Mouse (Mus musculus): Measurements from ENCODE around the gene Rnf123.

Gene Rnf123

DNA sequence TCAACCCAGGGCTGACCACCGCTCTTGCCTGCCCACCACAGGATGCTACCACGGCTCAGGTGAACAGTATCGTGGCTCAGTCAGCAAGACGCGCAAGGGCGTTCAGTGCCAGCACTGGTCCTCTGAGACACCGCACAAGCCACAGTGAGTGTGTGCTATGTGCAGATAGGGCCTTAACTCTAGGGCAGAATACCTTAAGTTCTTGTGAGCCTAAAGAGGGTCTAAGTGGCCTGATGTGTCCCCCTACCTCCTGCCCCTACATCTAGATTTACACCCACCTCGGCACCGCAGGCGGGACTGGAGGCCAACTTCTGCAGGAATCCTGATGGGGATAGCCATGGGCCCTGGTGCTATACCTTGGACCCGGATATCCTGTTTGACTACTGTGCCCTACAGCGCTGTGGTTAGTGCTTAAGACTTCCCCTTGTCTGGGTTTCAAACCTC, at the start of gene Rnf123:
Rnf123 (minus strand) TSS at position 359 of the 444 bp plus-strand sequence.
- no peak for DNase-seq

DNA sequence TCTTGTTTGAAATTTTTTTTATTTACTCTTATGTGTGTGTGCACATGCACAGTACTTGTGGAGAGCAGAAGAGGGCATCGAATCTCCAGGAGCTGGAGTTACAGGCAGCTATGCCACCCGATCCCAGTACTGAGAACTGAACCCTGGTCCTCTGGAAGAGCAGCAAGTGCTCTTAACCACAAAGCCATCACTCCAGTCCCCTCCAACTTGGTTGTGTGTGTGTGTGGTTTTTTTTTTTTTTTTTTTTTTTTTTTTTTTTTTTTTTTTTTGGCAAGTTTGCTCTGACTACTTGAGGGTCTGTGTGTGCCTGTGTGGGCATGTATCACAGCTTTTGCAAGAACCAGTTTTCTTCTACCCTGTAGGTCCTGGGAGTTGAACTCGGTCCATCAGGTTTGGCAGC, 49.2 kb upstream of the Rnf123 start:
- DNase-seq: no peak

DNA sequence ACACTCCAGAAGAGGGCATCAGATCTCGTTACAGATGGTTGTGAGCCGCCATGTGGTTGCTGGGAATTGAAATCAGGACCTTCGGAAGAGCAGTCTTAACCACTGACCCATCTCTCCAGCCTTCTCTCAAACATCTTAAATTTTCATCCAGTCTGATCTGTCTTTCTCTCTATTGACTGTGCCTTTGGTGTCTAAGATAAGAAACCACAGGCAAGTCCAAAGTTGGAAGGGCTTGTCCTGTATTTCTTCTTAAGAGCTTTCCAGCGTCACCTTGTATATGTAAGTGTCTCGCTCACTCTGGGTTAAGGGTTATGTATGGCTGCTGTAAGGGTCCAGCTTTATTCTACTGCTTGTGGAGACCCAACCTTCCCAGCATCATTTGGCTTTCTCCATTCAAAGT, 48.4 kb upstream of the Rnf123 start:
- no peak for DNase-seq

DNA sequence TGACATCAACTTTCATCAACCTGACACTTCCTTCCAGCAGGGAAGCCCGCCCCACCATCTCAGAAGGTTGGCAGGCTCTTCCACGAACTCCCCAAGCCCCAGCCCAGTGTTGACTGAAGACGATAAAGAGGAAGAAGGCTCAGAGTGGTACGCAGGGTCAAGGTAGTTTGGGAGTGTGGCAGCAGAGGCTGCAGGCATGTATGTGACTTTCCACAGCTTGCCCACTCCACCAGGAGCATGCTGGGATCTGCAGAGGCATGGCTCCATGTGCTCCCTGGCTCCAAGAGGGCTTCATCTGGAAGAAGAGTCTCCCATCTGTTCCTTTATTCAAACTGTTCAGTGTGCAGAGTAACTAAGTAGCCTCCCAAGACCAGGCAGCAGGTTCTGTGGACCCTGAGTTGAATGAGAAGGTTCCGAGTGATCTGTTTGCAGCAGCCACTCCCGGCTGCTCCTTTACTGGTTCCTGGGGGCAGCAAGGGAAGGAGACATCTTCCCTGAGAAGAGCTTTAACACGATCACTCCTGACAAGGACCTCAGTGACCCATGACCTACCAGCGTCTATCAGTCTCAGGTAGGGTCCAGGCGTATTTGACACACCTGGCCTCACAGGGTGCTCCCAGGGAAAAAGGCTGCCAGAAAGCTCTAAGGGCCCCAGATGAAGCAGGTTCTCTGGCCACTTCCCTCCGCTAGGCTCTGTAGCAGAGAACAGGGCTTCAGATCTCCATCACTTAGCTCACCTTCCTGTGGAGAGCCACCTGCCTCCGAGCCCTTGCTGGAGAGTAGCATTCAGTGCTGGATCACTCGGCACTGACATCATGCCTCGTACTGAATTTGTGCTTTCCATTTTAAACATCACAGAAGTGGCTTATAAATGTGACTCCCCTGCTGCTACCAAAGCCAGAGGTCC, 46.1 kb upstream of the Rnf123 start:
- no peak for DNase-seq

DNA sequence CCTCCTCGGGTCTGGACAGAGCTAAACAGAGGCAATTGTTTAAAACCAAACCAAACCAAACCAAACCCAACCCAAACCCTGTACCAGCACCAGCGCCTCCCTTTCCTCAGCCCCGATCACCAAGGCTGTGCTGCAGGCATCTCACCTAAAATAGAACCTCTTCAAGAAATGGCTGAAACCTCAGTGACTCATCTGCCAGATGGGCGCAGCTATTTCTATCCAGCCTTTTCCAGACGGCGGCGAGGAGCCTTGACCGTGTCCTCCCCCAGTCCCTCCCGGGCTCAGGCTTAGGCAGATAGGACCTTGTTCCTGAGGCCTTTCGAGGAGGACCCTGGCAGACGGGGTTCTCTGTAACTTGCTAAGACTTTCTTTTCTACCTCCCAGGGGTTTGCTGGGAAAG, 45.1 kb upstream of the Rnf123 start:
- DNase-seq: no peak

DNA sequence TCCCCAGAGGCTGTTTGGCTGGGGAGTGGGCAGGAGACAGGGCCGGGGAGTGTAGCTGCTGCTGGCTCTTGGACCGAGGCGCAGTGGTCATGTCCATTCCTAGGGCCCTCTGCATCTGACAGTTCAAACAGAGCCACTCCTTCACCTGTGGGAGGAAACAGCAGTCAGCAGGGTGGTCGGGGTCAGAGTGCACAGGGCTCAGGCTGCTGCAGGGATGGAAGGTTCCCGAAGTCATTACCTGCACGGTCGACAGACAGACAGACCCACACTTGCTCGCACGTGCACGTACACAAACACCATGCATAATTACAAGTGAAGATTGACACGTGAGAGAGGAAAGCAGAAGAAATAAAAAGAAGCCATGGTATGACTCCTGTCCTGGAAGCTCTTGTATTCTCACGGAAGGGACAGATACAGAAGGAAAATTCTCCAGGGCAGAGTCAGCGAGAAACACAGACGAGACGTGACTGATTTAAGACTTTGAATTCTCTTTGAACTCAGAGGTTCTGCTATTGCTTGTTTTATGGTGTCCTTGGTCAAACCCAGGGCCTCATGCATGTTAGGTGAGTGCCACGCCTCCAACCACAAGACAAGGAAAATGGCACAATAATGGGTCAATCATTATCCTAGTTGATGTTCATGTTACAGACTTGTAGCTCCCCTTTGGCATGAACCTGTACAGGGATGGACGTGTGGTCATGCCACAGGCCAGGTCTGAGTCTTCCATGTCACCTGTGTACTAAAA, 43.5 kb upstream of the Rnf123 start:
- no peak for DNase-seq

DNA sequence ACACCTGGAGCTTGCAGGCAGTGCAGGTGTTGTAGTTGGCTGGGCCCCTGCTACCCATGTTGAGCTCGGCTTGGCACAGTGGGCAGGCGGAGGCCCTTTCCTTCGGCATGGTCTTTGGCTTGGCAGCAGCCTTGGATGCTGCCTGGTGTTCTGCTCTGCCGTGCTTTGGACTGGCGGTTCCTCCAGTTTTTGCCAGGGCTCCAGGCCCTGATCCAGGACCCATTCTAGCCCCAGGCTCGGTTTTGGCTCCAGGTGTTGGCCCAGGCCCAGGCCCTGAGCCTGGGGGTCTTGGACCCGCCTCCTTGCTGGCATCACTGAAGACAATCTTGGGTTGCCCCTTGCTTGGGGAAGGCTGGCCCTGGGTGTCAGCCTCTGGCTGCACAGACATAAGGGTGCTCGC, 42.6 kb upstream of the Rnf123 start:
- DNase-seq: no peak

DNA sequence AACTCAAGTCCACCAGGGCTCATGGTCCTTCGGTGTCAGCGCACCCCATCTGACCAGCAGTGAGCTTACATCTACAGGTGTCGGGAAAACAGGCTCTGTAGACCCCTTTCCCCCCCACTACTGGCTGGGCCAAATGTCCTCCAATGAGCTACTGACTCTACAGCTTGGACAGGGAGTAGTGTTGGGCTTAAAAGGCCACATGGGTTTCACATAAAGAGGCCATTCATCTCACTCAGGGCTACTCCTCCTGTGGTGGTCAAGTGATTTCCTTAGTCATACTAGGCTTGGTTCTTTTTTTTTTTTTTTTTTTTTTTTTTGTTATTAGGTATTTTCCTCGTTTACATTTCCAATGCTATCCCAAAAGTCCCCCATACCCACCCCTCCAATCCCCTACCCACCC, 40.8 kb upstream of the Rnf123 start:
- no peak for DNase-seq

DNA sequence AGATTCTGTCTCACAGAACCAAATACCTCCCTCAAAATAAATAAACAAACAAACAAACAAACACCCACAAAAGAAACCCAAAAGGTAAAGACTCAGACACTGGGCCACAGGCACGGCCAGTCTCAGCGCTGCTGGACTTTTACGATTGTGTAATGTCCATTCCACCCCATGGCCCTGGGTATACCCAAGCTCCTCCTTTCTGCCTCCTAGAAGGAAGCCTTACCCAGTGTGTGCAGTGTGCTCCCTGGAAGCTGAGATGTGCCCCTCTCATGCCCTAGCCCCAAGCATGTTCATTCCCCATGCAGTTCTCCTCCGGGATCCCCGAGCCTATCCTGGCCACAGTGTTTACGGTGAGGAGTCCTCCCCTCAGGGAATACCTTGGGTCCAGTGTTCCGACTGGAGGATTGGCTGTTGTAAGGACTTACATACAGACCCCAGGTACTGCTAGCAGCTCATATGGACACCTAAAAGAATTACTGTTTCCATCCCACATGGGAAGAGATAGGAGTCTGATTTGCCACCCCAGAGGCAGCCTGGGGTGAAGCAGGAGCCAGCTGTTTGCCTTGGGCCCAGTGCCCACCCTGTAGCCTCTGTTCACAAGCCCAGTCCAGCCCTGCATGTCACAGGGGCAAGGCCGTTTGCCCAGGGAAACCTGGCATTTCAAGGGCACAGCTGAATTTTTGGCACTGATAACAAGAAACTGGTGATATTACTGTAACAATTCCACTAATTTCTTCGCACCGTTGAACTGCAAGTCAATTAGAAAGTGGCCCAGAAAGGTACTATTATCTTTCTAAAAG, 38.2 kb upstream of the Rnf123 start:
- no peak for DNase-seq

DNA sequence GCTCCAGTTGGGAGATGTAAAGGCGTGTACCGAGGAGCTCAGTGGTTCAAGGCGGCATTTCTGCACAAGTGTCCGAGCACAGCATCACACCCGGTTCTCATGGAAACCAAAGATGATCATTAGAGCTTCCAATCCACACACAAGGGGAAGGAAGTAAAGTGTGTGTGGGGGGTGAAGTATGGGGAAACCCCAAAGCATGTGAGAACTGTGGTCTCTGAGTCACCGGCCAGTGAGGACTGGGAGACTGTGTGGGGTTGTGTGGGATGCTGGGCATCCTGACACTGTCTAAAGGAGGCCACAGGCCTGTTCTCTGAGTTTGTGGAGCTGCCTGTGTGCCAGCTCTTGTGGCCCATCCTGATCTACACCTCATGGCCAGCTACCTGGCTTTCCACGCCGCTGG, 37.5 kb upstream of the Rnf123 start:
- peak in 1 of 2 experiments; percentile 43 for DNase-seq

DNA sequence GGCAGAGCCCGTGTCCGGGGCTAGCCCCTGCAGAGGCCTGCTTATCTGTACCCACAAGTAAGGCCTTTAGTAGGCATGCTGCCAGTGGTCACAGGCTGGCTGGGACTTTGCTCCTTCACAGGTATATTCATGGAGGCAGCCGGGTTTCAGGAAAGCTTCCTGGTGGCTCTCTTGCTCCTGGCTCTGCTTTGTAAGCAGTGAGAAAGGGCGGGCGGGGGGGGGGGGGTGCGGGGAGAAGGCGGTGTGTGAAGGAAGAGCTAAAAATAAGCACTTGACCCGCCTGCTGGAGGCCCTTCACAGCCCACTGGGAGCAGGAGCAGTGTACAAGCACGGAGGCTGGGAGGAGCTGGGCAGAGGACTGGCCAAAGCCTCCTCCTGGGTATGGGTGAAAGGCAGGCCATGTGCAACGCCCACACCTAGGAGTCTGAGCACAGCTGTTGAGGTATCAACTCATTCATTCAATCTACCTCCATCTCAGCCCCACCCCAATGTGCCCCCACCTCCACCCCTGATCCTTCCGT, 36.8 kb upstream of the Rnf123 start:
- DNase-seq: peak; percentile 54 to 78

DNA sequence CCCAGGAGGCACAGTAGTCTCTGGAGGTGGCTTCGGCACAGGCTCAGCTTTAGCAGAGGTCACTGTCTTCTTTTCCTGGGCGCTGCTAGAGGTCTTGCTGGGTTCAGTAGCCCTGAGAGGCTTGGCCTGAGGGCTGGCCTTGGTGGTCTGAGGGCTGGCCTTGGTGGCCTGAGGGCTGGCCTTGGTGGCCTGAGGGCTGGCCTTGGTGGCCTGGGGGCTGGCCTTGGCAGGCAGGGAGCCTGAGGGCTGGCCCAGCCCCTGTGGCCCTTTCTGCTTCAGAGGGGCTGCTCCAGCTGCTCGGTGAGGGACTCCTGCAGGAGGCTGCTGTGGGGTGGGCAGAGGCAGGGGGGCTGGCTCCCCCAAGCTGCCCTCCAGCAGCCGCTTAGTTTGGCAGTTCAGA, 34.0 kb upstream of the Rnf123 start:
- DNase-seq: no peak

DNA sequence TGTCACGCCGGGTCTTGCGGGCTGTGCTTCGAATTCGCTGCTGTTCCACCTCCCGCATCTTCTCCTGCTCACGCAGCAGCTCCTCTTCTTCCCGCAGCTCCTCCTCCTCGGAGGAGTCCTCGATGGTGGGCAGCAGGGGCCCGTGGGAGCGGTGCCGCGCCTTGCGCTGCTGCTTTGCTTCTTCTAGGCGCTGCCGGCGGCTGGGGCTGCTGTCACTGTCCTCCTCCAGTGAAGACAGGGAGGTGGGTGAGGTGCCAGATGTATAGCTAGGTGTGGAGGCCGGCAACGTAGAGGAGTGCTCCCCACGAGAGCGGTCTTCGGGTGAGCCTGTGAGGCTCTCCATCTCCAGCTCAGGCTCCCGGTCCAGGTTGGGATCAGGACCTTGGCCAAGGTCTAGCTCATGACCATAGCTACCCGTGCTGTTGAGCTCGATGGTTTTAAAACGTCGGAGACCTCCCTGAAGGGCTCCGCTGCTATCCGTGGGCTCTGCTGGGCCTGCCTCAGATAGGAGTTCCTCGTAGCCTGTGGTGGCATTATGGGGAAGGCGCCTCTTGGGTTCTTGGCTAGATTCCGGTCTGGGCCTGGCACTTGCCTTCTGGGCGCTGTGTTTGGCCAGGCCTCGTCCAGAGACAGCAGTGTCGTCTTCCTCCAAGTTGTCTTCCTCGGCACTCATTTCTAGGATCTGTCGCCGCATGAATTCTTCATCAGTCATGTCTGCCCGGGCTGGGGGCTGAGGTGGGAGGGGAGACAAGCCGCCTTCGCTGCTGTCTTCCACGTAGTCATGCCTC, 32.3 kb upstream of the Rnf123 start:
- DNase-seq: no peak

DNA sequence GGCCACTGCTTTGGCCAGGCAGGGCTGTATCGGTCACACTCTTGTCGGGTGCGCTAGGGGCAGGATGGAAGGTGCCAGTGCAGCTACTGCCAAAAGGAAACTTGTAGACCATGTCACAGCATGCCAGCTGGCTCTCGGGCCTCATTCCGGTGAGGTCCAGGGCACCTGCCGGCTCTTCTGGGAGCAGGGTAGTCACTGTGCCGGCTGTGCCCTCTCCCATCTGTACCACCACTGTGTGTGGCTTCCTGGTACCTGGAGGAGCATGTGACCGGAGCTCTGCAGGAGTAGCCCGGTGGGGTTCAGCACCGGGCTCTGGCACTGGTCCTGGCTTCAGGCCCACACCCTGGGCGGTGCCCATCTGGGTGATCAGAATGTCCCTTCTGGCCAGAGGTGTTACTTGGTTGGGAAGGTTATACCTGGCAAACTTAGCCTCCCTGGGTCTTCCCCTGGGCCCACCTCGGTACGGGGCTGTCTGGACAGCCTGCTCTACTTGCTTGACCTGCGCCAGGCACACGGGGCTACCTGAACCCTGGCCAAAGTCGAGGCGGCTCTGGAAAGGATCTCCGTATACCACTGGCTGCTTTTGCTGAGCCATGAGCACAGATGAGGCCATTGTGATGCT, 29.7 kb upstream of the Rnf123 start:
- no peak for DNase-seq

DNA sequence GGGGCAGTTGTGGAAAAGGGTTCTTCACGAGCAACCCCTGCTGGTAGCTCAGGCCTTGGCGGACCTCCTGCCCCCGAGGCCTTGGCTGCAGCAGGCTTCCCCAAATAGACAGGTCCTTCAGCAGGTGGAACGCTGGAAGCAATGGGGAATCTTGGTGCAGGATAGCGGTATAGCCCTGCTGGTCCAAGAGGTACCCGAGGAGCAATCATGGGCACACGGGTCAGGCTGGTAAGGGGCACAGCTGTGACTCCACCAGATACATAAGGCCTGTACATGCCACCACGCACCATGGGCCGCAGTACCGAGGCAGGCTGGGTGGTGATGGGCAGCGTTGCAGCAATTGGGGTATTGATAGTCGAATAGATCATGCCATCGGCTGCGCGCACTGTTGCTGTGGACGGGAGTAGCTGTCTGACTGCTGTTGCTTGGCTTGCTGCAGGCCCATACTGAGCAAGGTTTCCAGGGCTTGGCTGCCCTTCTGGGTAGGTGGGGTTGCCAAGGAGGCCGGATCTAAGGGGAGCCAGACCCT, 28.5 kb upstream of the Rnf123 start:
- no peak for DNase-seq

DNA sequence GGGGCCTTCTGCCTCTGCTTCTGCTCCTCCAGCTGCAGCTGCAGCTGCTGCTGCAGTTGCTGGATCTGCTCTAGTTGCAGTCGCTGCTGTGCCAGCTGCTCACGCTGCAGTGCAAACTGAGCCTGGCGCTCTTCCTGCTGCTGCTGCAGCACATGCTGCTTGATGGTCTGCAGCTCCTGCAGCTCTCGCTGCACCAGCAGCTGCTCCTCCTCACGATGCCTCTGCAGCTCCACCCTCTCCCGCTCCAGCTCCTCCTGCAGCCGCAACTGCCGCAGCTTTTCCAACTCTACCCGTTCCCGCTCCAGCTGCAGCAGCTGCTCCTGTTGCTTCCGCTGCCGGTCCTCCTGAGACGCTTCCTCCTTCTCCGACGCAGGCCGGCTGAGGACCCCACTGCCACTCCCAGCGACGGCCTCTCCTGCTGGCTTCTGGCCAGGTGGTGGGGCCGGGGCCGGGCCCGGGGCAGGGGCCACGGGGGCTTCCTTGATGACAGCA, 28.0 kb upstream of the Rnf123 start:
- no peak for DNase-seq

DNA sequence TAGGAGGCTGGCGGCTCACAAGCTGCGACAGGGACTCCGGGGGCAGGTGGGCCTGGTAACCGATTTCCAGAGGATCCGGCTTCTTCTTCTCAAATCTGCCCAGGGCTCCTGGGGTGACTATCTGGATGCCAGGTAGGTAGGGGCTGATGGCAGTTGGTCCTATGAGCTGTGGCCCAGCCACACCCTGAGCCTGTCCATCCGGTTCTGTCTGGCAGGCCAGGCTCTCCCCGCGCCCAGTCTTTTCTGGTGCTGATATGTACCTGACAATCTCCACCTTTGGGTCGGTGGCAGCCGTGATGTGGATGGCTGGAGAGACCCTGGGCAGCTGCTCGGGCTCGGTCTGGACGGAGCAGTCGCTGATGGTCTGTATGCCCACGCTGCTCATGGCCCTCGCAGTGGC, 27.0 kb upstream of the Rnf123 start:
- no peak for DNase-seq

DNA sequence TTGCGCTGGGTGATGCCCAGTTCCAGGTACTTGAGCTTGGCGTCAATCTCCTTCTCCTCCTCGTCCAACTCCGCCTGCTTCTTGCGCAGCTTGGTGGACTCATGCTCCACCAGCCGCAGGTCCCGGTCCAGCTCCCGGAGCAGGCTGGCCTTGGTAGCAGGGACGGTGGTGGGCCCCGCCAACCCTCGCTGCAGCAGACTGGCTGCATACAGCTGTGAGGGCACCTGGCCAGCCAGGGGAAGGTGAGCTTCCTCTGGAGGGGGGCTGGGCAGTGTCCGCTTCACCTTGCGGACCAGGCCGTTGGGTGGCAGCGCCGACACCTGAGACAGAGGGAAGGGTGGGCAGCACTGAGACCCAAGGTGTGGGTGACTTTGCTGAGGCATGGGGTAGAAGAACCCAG, 24.7 kb upstream of the Rnf123 start:
- DNase-seq: no peak

DNA sequence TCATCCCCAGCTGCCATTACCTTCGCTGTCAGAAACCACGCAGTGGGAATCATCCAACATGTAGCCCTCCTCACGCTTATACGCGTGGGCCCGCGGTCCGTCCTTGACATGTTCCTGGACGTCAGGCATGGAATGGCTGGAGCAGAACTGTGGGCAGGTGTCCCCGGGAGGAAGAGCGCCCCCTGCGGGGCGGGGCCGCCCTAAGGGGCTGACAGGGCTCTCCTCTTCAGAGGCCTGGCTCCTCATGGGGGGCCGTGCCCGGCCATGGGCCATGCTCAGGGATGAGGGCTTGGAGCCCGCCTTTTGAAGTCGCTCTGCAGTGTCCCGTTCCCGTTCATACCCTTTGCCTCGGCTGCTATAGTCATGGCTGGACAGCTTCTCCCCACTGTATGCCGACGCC, 22.9 kb upstream of the Rnf123 start:
- no peak for DNase-seq

DNA sequence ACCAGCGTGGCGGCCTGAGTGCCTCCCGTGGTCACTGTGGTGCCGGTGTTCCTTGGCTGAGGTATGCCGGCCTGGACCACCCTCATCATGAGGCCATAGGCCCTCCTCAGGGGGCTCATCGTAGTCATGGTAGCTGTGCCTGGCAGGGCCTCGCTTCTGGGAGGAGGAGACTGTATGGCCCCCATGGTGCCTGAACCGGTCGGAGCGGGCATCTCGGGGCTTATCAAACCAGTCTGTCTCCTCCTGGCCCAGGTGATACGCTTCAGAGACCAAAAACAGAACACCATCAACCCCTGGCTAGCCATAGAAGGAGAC, 22.4 kb upstream of the Rnf123 start:
- no peak for DNase-seq

DNA sequence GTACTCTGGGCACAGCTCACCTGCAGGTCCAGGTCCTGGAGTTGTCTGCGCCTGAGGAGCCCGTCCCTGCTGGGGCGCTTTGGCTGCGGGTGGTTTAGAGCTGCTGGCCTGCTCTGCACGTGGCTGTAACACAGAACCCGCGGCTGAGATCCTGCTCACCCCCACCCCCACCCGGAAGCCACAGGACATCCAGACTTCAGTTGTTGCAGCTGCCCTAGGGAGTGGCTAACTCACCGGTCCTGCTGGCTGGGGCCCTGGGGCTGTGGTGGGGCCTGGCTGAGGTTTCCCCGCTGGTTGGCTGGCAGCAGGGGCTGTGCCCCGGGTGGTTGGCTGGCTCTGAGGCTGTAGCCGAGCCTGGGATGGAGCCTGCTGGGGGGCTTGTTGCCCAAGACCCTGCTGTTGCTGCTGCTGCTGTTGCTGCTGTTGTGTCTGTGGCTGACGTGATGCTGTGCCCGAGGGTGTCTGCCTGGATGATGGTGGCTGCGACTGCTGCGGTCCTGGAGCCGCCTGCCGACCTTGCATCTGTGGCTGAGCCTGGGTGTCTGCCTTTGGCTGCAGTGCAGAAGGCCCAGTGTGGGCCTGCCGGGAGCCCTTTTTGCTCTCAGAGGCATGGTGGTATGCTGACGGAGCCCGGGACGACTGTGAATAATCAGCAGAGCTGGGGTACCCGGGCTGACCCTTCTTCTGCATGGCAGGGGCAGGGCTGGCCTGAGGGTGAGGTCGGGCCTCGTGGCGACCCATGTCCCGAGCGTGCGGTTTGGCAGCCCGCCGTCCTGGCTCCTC, 21.8 kb upstream of the Rnf123 start:
- no peak for DNase-seq

Measured in lung, postnatal 4 days (tissue).